Mouse (Mus musculus): Measurements from ENCODE around the gene Lrfn3.

The Lrfn3 gene

DNA sequence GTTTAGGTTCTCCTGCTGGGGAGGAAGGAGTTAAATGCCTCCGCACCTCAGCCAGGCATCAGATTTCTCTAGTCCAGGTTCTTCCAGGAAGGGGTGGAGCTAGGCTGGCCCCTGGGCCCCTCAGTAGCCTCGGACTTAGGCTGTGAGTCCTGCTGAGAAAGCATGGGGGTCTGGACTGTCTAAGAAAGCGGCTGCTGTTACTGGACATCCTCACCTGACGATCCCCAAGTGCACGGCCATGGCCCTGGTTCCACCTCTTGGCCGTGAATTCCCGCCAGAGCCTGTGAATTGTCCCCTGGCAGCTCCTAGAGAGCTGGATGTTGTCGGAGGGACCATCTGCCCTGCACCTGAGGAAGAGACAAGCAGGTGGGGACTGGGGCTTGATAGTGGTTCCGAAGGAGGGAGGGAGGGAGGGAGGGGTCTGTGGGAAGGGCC, 47.8 kb downstream of the Lrfn3 start, which contains the start of gene Syne4:
Gene Syne4, plus strand, starts transcription at position 87 of the 435 bp plus-strand sequence.
- DNase-seq (ENCODE audit: low spot score in 2 of 2), result no peak

DNA sequence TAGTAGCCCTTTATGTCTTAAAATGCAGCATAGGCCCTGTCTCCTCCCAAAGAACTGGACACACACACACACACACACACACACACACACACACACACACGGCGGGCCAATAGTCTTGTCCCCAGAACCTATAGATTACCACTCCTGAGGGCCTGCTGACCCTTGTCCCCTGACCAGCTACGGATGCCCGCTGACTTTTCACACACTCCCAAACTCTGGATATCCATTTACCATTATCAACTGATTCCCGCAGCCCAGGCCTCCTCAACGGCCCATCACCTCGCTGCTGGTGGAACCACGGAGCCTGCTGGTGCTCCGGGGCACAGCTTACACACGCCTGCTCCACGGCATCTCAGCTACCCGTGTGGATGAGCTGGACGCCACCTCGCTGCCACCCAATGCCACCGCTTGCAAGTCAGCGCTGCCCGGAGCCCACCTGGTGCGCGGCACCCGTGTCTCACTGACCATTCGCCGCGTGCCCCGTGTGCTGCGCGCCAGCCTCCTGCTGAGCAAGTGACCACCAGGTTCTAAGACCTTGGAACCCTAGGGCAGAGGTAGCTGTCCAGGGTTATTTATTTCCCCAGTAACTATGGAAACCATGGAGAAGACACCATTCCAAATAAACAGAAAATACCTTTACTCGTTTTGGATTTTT, 48.8 kb downstream of the Lrfn3 start:
- DNase-seq (ENCODE audit: low spot score in 2 of 2), result no peak

DNA sequence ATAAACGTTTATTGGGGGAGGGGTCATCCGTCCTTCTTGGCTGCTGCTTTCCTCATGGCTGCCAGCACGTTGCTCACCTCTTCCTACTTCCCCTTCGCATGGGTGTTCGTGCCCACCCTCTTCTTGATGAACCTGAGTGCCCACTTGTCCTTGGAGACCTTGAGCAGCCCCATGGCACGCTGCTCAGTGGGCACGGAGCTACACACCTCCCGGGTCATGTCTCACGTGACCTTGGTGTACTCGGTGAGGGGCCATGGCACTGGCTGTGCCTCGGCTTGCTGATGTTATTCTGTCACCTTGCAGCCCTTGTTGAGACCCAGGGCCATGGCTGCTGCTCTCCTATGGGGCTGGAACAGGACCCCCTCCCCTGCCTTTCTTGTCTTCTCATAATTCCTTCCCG, 52.4 kb downstream of the Lrfn3 start:
- no peak for DNase-seq (ENCODE audit: low spot score in 2 of 2)

DNA sequence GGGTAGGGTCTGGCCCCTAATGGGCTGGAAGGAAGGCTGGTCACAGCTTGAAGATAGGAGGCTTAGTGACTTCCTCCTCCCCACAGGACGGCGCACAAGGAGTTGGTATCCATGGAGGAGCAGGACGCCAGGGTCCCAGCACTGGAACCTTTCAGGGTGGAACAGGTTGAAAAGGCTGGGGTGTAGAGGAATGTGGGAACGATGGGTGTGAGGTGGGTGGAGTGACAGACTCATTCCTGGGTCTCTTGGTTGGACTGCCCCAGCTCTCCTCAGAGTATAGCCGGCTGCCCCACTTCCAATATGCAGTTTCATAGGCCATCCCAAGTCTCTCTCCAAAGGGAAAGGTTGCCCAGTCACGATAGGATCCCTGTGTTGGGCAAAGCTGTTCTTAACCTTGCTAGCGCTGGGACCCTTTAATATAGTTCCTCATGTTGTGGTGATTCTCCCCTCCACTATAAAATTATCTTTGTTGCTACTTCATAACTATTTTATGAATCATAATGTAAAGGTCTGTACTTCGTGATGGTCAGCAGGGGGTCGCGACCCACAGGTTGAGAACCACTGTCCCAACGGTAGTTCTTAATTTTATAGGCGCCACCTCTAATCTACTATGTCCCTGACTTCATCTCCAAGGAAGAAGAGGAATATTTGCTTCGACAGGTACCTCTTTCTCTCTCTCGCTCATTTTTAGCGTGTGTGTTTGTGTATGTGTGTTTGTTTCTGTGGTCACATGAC, 53.0 kb downstream of the Lrfn3 start:
- no peak for DNase-seq (ENCODE audit: low spot score in 2 of 2)

DNA sequence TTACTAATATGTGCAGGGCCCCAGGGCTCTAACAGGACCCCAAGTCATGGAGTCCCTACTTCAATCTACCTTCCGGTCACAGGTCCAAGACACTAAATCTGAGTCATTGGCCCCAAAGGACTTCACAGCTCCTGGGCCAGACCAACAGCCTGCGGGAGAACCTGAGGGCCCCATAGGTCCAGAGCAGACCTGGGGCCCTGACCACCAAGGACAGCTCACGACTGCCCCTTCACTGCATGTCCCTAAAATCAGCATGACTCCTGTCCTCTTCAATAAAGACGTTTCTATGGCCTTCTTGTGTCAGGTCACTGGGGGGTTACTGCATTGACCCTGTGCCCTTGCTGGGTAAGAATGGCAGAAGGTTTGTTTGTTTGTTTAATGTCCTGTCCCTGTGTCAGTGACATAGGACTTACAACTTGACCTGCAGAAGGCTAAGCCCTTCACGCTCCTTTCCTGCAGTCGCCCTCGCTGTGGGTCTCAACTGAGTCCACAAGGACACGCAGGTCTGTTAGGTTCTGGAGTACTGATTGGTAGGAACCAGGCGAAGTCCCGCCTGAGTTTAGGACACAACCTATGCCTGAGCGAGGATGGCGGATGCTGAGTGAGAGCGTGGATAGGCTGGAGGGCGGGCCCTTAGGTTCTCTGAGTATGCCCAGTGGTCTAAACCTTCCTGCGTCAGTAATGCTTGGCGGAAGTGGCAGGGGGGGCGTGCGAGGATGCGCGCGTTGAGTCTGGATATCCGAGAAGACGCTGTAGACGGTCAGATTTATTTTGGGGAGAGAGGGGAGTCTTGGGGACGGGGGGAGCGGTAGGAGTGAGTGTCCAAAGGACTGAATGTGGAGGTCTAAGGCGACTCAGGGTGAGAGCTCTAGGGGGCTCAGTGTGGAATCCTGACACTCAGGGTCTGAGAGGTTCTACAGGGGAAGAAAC, 54.2 kb downstream of the Lrfn3 start, which contains the start of gene Alkbh6:
Gene Alkbh6, plus strand, starts transcription at position 642 of the 930 bp plus-strand sequence.
- peak; percentile 87 to 93 for DNase-seq (ENCODE audit: low spot score in 2 of 2)

DNA sequence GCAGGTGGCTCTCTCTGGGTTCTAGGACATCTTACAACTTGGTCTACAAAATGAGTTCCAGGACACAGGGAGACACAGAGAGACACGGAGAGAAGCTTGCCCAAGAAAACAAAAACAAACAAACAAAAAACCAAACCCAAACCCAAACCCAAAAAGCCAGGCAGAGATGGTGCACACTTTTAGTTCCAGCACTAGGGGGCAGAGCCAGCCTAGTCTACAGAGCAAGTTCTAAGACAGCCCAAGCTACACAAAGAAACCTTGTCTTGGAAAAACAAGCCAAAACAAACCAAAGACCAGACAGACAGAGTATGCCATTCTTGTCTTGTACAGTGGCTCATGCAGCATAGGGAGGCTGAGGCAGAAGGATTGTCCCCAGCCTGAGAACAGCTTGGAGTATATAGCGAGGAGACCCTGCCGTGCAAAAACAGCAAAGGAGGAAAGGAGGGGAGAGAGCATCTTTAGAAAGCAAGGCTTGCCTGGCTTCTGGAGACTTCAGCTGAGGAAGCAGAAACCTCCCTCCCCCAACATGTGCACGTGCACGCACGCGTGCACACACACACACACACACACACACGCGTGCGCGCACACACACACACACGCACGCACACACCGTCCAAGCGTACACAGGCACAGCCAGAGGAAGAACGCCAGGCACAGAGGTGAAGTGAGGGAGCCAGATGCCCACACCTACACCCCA, 56.3 kb downstream of the Lrfn3 start:
- no peak for DNase-seq (ENCODE audit: low spot score in 2 of 2)

All from frontal cortex, postnatal 25 days (tissue).